ENCODE assay signal across 8 mouse cellular contexts in the genomic region with DNA sequence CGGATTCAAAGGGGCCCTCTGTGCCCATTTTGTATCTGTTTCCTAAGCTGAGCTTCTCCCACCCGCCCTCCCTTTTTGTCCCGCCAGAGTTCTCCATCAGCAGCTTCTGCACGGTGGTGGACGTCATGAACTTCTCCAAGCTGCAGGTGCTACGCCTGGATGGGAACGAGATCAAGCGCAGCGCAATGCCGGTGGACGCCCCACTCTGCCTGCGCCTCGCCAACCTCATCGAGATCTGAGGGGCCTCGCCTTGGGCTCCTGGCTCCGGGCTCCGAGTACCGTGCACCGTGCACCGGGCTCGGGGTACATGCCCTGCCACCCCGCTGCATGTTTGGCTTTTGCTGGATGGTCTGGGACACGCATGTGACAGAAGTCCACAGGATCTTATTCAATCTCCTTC. TPM values are rescaled to one million over a fixed set of nuclear protein-coding genes. Genes with fewer than 3 reads are reported as not detected.
DNase-seq lines count a peak whose midpoint lies in the region; ATAC-seq and TF ChIP-seq lines count a peak whose summit lies in the region.
"Had no signal": no experiment of that assay in that cellular context is flagged by ENCODE, and none has a peak within 500 bp of the region (broad histone marks: within the 10 kb centered on the region; RNA-seq: fewer than 3 reads in every experiment).

No protein-coding gene starts in this region.

- no peak for TF ChIP-seq CTCF in left cerebral cortex, adult 2 months (IDR thresholded peaks at IDR 0.05)

- peaks cover 10% of the 10 kb centered on the region; the same call in 1 of the 2 replicates for H3K27me3 ChIP-seq in forebrain, embryonic 12.5 days
- peaks cover 29% of the 10 kb centered on the region for H3K27me3 ChIP-seq in limb, embryonic 10.5 days (ENCODE audit: low read depth, poor library complexity, severe bottlenecking)
- no peaks in the 10 kb centered on the region for H3K27me3 ChIP-seq in neural tube, embryonic 14.5 days (ENCODE audit: control insufficient read depth, insufficient read depth, low read length)

- peak overlapping the region; percentile 53 for H3K9ac ChIP-seq in forebrain, embryonic 12.5 days
- H3K9ac ChIP-seq in neural tube, embryonic 14.5 days (replicated peaks; ENCODE audit: low read depth, low read length), result peak overlapping the region; percentile 32; the same call in 1 of the 2 replicates

- ATAC-seq in forebrain, embryonic 12.5 days (ENCODE audit: low FRiP score), result peak; percentile 58
- ATAC-seq in neural tube, embryonic 14.5 days (ENCODE audit: low read depth), result 0 out of 2 replicates have a peak, but pooled peaks have one; percentile 12
- no peak for ATAC-seq in CD4-positive, CD25-positive, alpha-beta regulatory T cell, adult 4 months

- intact Hi-C loops in left cerebral cortex, adult 2 months (cut with DNase I), result loop anchor here (5.0 kb wide), 2 partner anchors 384 to 414 kb away; a partner anchor contains a TSS

- no peaks in the 10 kb centered on the region for H3K9me3 ChIP-seq in forebrain, embryonic 12.5 days
- no peaks in the 10 kb centered on the region for H3K9me3 ChIP-seq in limb, embryonic 10.5 days (replicated peaks)
- H3K9me3 ChIP-seq in neural tube, embryonic 14.5 days (ENCODE audit: control insufficient read depth, low read length), result no peaks in the 10 kb centered on the region

- no peaks in the 10 kb centered on the region for H3K36me3 ChIP-seq in forebrain, embryonic 12.5 days (replicated peaks)
- no peaks in the 10 kb centered on the region for H3K36me3 ChIP-seq in limb, embryonic 10.5 days
- H3K36me3 ChIP-seq in neural tube, embryonic 14.5 days (ENCODE audit: control insufficient read depth, insufficient read depth, low read length), result no peaks in the 10 kb centered on the region

- 23% methylated on average over 23 of the region's 23 CpGs for WGBS in forebrain, embryonic 12.5 days
- WGBS in limb, embryonic 10.5 days, result 33% methylated on average over 22 of the region's 23 CpGs
- WGBS in neural tube, embryonic 14.5 days, result 32% methylated on average over 20 of the region's 23 CpGs

- no peak for DNase-seq in left cerebral cortex, adult 2 months (ENCODE audit: extremely low spot score in 1 of 2, low spot score in 2 of 2)
- DNase-seq in left cerebral cortex, adult 11 months (ENCODE audit: low spot score), result no peak
- DNase-seq in limb, embryonic 10.5 days (ENCODE audit: low spot score), result no peak
- DNase-seq in yolk sac, embryonic 10.5 days (ENCODE audit: low spot score), result no peak

- H3K27ac ChIP-seq in left cerebral cortex, adult 2 months, result no peak overlapping the region
- no peak overlapping the region for H3K27ac ChIP-seq in forebrain, embryonic 12.5 days
- H3K27ac ChIP-seq in limb, embryonic 10.5 days, result peak overlapping the region; percentile 64
- H3K27ac ChIP-seq in neural tube, embryonic 14.5 days (ENCODE audit: low read depth, low read length), result no peak overlapping the region
- H3K27ac ChIP-seq: macrophage had no signal

- peak overlapping the region; percentile 7; the same call in 1 of the 2 replicates for H3K4me3 ChIP-seq in left cerebral cortex, adult 2 months
- H3K4me3 ChIP-seq in forebrain, embryonic 12.5 days (replicated peaks), result peak overlapping the region; percentile 29
- H3K4me3 ChIP-seq in limb, embryonic 10.5 days, result peak overlapping the region; percentile 41
- H3K4me3 ChIP-seq in neural tube, embryonic 14.5 days (ENCODE audit: low read depth, low read length), result 0 out of 2 replicates have a peak overlapping the region, but pooled peaks have one; percentile 4

- peak overlapping the region; percentile 53 for H3K4me2 ChIP-seq in forebrain, embryonic 12.5 days
- H3K4me2 ChIP-seq in neural tube, embryonic 14.5 days (ENCODE audit: low read depth, low read length), result peak overlapping the region; percentile 43

- H3K4me1 ChIP-seq in forebrain, embryonic 12.5 days, result peaks cover 15% of the 10 kb centered on the region
- H3K4me1 ChIP-seq in limb, embryonic 10.5 days, result peaks cover 28% of the 10 kb centered on the region
- H3K4me1 ChIP-seq in neural tube, embryonic 14.5 days (ENCODE audit: control insufficient read depth, insufficient read depth, low read length), result peaks cover 8% of the 10 kb centered on the region; the same call in 1 of the 2 replicates

RNA-seq across cellular contexts. Expression of a gene that starts 9.3 kb away (rescaled TPM):
- total RNA-seq in left cerebral cortex, adult 2 months (2021), result 10 to 100 TPM; 15.8 to 23.8 TPM
- polyA plus RNA-seq in forebrain, embryonic 12.5 days (2016; fragmentation: Nextera tagmentation; extraction: Ambion mirVana), result 2.2 and 3.3 TPM in 2 replicates
- 2.4 and 2.5 TPM in 2 replicates for polyA plus RNA-seq in limb, embryonic 10.5 days (2016; fragmentation: Nextera tagmentation; extraction: Ambion mirVana)
- polyA plus RNA-seq in neural tube, embryonic 14.5 days (2014; fragmentation: Nextera tagmentation; extraction: Ambion mirVana), result 0.23 and 13.8 TPM in 2 replicates
- polyA plus RNA-seq in CD4-positive, CD25-positive, alpha-beta regulatory T cell, adult 4 months (2017; shearing (Covaris generic)), result not detected
- polyA plus RNA-seq: macrophage had no signal

RNA-seq across cellular contexts. Expression of a gene that starts 32.5 kb away (rescaled TPM):
- total RNA-seq in left cerebral cortex, adult 2 months (2021), result 10 to 100 TPM; 26.2 to 28.3 TPM
- polyA plus RNA-seq in forebrain, embryonic 12.5 days (2016; fragmentation: Nextera tagmentation; extraction: Ambion mirVana), result 128 and 135 TPM in 2 replicates
- polyA plus RNA-seq in limb, embryonic 10.5 days (2016; fragmentation: Nextera tagmentation; extraction: Ambion mirVana), result 10.1 and 17.7 TPM in 2 replicates
- 22.4 and 26.9 TPM in 2 replicates for polyA plus RNA-seq in neural tube, embryonic 14.5 days (2014; fragmentation: Nextera tagmentation; extraction: Ambion mirVana)
- polyA plus RNA-seq in CD4-positive, CD25-positive, alpha-beta regulatory T cell, adult 4 months (2017; shearing (Covaris generic)), result 100 to 1,000 TPM; 243 to 289 TPM
